Mouse (Mus musculus) megakaryocyte, embryonic 14.5 days (primary cell): ENCODE results near the gene Asb1. TPM values are rescaled to one million over a fixed set of nuclear protein-coding genes. Genes with fewer than 3 reads are reported as not detected.

Experiments used
- H3K27me3 ChIP-seq: replicated peaks from 2 replicates; pipeline ENCODE3; 2012; ENCODE audit warnings: inconsistent platforms
- H3K36me3 ChIP-seq: replicated peaks from 2 replicates; pipeline ENCODE3; 2012; ENCODE audit warnings: low read length, inconsistent platforms, mixed read lengths
- H3K4me1 ChIP-seq: 2 replicates; pipeline ENCODE4 v1.6.1; 2012; ENCODE audit warnings: inconsistent platforms
- H3K4me3 ChIP-seq: replicated peaks from 2 replicates; pipeline ENCODE3; 2012; ENCODE audit warnings: moderate library complexity, mild to moderate bottlenecking, inconsistent platforms
- H3K9me3 ChIP-seq: 2 replicates; pipeline ENCODE4 v1.6.1; 2012; ENCODE audit warnings: inconsistent platforms
- FLI1 ChIP-seq: IDR thresholded peaks from 2 replicates; pipeline ENCODE4 v1.6.1; 2012; ENCODE audit warnings: low read length, inconsistent platforms, mixed read lengths
- GATA1 ChIP-seq: IDR thresholded peaks from 3 replicates; pipeline ENCODE4 v1.6.1; 2012; ENCODE audit warnings: mixed read lengths, low read length, inconsistent platforms, borderline replicate concordance
- polyA plus RNA-seq: library from polyadenylated mRNA; stranded (reverse); fragments of >175 nt; gene quantifications from 2 replicates; pipeline ENCODE4 v1.2.3, GENCODE M21; 2012; ENCODE audit warnings: low replicate concordance; ENCODE audit not compliant: insufficient read depth

Asb1 gene
- polyA plus RNA-seq, 1 experiment: 8.1 TPM

DNA sequence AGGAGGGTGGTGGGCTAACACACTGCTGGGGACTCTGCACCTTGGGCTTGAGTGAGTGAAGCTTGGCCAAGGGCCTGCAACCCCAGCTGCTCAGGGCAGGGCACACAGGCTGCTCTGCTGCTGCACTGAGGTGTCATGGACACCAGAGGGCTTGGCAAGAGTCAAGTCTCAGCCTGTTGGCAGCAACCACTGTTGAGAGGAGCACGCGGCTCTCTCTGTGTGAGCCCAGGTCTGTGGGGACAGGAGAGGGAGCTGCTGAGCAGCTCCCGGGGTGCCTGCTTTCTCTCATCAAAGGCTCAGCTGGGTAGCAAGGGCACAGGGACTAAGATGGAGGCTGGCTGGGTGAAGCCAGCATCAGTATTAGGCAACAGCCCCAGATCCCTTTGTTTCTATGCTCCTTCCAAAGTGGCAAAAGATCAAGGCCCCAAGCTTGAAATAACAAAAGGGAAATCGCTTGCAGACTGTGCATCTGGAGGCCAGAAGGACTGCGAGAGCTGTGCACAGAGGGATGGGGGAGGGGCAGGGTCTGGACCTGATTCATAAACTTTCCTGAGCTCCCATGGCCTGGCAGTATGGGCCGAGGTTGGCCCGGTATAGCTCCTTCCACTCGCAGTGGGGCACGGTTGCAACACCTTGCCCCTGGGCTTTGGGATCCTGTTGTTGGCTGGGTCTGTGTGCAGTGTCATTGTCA lies 60.5 kb downstream of the Asb1 start:
- H3K36me3 ChIP-seq: no peaks in the 10 kb centered on the region
- TF ChIP-seq FLI1 (no peak), GATA1 (no peak)
- H3K9me3 ChIP-seq: no peaks in the 10 kb centered on the region
- H3K4me3 ChIP-seq: no peak overlapping the region
- H3K4me1 ChIP-seq: peaks cover 7% of the 10 kb centered on the region
- H3K27me3 ChIP-seq: peaks cover 41% of the 10 kb centered on the region

- Histone ChIP-seq H3K4me1 (peaks cover 7% of the 10 kb centered on the region), H3K36me3 (no peaks in the 10 kb centered on the region), H3K27me3 (peaks cover 44% of the 10 kb centered on the region), H3K9me3 (no peaks in the 10 kb centered on the region), H3K4me3 (no peak overlapping the region)
- TF ChIP-seq FLI1: no peak
- TF ChIP-seq GATA1: no peak
Observed at GRCm38 (mm10) chr1:91601362-91602096, 61.2 kb downstream of the Asb1 start.

- Histone ChIP-seq H3K27me3 (peaks cover 60% of the 10 kb centered on the region), H3K9me3 (no peaks in the 10 kb centered on the region)
- TF ChIP-seq FLI1: no peak
- TF ChIP-seq GATA1: no peak
Observed at GRCm38 (mm10) chr1:91605632-91606031, 65.3 kb downstream of the Asb1 start.

DNA sequence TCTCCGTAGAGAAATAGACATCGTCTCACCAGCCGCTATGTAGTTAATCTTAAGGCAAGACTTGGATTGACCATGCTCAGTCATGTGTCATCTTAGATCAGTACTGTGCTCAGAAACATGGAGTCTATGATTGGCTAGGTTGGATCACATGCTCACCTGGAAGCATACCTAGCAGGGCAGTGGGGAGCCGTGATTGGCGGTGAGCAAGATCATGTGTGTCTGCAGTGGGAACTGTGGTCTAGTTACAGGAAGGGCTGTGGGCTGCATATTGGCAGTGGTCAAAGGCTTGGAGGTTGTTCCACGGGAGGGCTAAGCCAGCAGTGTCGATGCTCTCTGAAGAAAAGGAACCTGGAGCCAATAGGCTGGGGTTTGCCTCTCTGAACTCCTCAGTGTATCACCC lies 66.4 kb downstream of the Asb1 start:
- Histone ChIP-seq H3K9me3 (no peaks in the 10 kb centered on the region), H3K4me1 (no peaks in the 10 kb centered on the region), H3K36me3 (no peaks in the 10 kb centered on the region), H3K27me3 (peaks cover 60% of the 10 kb centered on the region), H3K4me3 (no peak overlapping the region)
- no peak for TF ChIP-seq FLI1
- TF ChIP-seq GATA1: no peak

More at GRCm38 (mm10) chr1:91605632-91606031, 65.3 kb downstream of the Asb1 start:
- no peaks in the 10 kb centered on the region for H3K4me1 ChIP-seq
- no peak overlapping the region for H3K4me3 ChIP-seq
- H3K36me3 ChIP-seq: no peaks in the 10 kb centered on the region

- TF ChIP-seq GATA1 (no peak), FLI1 (no peak)
- H3K27me3 ChIP-seq: peaks cover 63% of the 10 kb centered on the region
- H3K36me3 ChIP-seq: no peaks in the 10 kb centered on the region
- no peak overlapping the region for H3K4me3 ChIP-seq
- H3K9me3 ChIP-seq: no peaks in the 10 kb centered on the region
- H3K4me1 ChIP-seq: no peaks in the 10 kb centered on the region
Observed at GRCm38 (mm10) chr1:91607141-91607540, 66.8 kb downstream of the Asb1 start.

Other genes starting within 250 kb of the Asb1 start
- gene Scly, start 242.2 kb upstream of the Asb1 start, polyA plus RNA-seq: 13.6 and 18.3 TPM in 2 replicates
- 0.23 and 0.50 TPM in 2 replicates for gene Espnl, start 218.5 kb upstream of the Asb1 start, polyA plus RNA-seq
- not detected in 2 replicates for gene Klhl30, start 189.5 kb upstream of the Asb1 start, polyA plus RNA-seq
- gene Erfe, start 174.1 kb upstream of the Asb1 start, polyA plus RNA-seq: 0.04 TPM in 1 of 2 replicates, not detected in the other
- 13.9 and 52.5 TPM in 2 replicates for gene Ilkap, start 141.7 kb upstream of the Asb1 start, polyA plus RNA-seq
- 41.6 and 60.4 TPM in 2 replicates for gene Hes6, start 126.5 kb upstream of the Asb1 start, polyA plus RNA-seq
- 0.73 and 1.0 TPM in 2 replicates for gene Per2, start 81.2 kb upstream of the Asb1 start, polyA plus RNA-seq
- 2.0 TPM in 1 of 2 replicates, not detected in the other for gene Traf3ip1, start 45.9 kb upstream of the Asb1 start, polyA plus RNA-seq